Mouse (Mus musculus): Measurements from ENCODE around the gene Gm26661.

Gm26661 gene

DNA sequence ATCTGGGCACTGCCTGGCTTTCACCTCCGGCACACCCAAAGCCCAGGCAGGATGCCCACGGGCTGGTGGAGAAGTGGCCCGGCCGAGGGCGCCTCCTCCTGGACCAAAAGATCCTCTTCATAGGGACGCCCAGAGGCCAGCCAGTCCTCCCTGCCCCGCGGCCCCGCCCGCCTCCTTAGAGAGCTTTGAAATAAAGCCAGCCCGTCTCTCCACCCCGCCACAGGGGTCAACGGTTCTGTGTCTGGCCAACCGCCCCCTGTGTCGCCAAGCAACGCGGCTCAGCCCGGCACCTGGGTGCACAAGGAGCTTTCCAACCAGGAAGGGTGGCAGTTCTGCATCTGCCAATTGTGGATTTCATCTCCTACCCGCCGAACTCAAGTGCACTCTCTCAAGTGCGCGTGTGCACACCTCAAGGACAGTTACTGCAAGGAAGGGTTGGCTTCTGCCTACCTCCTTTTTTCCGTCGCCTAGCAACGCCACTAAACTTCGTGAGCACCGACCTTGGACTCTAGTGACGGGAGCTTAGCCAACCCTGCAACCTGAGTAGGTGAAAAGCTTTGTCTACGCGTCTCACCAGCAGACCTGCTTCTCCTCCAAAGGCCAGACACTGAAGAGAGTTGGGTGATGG, at the start of gene Gm26661:
TSS of gene Gm26661 (plus strand) at position 56 of the 628 bp plus-strand sequence.
- peak; percentile 75 for DNase-seq

DNA sequence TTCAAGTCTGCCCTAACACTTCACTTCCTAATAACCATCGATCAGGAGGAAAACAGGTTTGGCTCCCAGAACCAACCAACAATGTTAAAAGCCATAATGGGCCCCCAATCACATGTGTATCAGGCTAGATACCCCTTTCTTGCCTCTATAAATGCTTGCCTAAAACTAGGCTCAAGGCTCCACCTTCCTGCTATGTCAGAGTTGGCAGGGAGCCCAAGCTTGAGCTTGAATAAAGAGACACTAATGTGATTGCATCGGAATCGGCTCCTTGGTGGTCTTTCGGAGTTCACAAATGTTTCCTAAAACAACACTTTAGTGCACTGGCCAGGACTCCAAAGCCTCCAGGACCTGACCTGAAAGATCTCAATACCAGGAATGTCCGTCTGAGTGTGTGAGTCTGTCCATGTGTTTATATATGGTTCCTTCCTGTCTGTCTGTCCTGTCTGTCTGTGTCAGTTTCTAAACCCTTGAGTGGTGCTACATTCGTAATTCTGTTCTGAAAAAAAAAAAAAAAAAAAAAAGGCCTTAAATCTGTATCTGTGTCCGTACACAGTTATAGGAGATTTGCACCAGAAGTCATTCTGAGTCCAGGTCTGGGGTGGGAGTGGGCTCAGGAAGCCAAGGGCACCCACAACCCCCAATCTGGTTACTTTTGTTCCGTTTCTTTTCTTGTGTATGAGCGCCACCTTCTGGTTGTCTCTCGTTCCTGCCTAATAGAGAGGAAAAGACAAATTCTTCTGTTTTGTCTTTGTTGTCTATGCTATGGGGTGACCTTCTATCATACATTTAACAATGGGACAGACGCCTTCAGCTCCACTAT, 42.2 kb upstream of the Gm26661 start:
- DNase-seq: peak; percentile 82 to 87

DNA sequence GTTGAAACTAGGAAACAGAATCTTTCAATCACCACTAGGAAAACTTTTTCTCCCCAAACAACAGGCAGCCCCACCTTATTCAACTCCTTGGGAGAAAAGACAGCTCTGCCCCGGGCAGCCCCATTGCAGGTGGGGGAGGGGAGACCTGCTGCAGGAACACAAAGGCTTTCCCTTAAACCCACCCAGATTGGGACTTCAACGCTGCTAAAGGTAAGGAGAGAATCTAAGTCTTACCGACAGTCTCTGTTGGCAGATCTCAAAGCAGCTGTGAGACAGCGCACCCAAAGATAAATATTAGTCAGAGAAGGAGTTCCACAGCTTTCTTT, 41.7 kb upstream of the Gm26661 start:
- DNase-seq: peak; percentile 77 to 78

DNA sequence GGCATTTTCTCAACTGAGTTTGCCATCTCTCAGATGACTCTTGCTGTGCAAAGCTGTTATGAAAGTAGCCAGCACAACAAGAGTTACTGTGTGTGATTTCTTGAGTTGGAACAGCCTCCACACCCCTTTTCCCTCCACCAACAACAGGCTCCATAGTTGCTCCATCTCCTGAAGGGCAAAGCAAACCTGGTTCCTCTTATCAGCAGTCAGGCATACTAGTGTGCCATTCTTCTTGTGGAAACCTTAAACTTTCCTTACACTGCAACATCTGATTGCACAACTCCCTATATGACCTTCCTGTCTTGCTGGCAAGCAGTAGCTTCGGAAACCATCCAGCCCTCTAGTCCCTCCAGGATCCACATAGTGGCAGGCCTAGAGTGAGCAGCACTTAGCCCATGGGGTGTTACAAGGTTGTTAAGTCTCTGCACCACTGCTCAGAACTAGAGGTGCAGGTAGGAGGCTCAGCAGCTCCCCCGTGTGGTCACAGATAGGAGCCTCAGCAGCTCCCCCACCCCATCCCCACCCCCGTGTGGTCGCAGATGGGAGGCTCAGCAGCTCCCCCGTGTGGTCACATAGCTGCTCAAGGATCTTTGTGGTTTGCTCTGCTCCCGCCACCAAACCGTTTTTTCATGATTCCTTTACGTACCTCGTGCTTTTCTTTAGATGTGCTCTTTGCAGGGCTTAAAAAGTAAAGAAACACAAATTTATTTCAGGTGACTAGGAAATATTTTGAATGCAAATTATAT, 25.6 kb upstream of the Gm26661 start:
- DNase-seq: peak; percentile 91 to 93

DNA sequence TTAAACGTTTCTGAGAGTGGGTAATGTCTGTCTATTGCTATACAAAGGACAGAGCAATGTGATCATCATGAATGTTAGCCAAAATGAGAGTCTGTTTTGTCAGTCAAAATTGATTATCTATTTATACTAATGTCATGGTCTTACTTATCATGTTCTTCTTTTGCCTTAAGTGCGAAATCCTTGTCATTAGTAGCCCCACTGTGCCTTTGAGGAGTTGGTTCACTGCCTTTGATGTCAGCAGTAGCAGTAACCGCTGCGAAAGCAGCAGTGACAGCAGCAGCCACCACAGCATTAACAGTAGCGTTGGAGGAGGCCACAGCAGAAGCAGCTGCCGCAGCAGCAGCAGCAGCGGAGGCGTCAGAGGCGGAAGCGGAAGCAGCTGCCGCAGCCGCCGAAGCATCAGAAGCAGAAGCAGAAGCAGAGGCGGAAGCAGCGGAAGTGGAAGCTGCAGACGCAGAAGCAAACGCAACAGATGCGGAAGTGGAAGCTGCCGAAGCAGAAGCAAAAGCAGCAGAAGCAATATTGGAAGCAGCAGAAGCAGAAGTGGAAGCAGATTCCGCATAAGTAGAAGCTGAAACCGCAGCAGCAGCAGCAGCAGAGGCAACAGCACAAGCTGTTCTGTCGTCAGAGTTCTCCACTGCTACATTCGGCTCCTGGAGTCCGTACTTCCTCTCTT, 17.5 kb upstream of the Gm26661 start:
- DNase-seq: peak; percentile 13 to 31

DNA sequence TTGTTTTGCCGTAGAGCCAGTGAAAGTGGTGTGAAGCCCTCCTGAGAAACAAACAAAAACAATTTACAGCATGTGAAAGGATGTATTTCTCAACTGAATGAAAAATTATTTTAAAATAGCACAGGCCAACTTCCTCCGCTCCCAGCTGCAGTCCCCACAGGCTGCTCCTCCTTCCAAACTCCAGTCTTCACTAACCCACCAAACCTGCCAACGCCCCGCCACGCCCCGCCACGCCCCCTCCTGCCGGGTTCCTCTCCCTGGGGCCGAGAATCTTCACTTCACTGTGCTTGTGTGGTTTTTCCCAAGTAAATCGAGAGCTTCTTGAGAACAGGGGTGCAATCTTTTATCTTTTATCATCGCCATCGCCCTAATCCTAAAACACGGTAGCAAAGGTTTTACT, 5.3 kb upstream of the Gm26661 start:
- DNase-seq: no peak

DNA sequence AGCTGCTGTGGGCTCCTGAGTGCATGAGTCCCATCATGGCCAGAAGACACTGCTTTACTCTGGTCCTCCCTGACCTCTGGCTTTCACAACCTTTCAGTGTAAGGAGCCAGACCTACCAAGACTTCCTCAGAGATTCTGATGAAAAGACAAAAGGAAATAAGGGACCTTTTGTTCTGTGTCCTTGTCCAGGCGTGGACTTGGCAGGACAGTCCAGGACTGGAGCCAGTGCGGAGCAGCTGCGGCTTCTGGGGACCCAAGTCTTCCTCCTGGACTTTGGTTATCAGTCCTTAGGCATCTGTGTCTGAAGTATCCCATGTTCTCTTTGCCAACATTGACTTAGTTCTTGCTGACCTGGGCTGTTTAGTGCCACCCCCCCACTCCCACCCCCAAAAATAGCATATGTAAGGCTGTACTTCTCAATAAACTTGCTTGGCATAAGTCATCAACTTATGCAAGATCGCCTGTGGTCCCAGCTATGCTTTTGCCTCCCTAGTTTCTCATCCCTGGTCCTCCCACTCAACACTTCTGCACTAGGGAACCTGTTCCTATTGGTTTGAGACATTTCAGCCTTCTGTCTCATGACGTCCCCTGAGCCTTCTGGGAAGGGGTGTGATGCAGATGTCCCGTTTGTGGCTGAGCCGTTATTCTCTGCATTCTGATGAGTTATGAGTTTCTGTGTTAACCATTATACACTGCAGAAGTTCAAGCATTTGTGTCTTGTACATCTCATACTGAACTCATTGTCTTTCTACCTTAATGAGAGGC, 1.9 kb upstream of the Gm26661 start:
- DNase-seq: no peak

DNA sequence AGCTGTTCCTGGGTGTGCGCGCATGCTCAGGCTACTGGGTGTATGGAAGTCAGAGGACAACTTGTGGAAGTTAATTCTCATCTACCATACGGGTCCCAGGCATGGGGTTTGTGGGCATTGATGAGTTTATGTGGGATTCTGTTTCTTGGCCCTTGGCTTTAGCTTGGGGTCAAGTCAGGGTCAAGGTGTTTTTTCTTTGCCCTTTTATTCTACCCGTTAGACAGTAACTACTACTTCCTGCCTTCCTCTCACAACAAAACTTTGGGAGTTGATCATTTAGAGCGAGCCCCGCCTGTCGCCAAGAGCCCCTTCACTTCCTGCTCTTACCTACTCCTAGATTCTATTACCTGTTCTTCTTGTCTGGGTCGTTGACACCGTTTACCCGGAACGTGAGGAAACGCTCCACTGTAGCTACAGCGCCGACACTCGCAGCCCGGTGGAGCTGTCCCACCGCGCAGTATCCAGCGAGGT, 291 bp upstream of the Gm26661 start:
- no peak for DNase-seq

DNA sequence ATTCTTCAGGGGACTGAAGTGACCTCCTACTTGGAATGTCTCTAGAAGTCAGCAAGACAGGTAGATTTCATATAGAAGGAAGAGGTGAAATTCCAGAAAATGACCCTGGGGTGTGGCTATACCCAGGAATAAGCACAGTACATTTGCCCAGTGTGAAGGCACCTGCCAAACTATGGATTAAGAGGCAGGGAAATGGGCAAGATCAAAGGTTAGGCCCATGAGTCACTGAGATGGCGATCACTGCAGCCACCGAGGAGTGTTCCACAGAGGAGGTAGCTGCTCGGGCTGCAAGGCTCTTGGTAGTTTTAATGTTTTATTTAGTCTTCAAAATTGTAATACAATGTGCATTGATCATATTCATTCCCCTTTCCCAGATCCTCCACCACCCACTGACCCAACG, 4.6 kb downstream of the Gm26661 start:
- DNase-seq: no peak

DNA sequence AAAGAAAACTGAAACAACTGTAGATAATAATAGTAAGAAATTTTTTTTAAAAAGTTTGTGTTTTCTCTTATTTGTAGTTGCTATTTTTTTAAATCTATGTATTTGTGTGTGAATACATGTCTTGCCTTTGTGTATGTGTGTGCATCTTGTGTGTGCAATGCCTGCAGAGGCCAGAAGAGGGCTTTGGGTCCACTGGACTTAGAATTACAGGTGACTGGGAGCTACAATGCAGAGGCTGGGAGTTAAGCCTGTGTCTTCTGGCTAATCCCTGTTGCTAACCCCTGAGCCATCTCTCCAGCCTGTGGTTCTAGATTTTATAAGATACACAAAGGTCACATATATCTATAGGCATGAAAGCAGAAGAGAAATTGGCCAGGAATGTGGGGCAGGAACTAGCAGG, 9.2 kb downstream of the Gm26661 start:
- DNase-seq: no peak

DNA sequence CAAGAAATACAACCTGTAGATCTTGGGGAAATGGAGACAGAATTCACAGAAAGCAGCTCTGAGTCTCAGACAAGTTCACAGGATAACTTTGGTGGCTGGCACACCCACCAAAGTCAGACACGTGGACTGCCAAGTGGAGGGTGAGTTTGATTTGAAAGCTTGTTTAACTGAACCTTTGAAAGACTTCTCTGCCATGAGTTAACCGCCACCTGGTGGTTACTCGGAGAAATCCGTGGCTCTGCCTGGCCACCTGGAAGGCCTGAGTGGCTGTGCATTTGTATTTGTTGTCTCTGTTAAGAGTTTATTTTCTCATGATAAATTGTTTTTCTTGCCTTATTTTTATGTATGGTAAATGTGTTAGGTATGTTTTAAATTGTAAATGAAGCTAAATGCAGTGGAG, 10.4 kb downstream of the Gm26661 start:
- peak; percentile 73 to 78 for DNase-seq

DNA sequence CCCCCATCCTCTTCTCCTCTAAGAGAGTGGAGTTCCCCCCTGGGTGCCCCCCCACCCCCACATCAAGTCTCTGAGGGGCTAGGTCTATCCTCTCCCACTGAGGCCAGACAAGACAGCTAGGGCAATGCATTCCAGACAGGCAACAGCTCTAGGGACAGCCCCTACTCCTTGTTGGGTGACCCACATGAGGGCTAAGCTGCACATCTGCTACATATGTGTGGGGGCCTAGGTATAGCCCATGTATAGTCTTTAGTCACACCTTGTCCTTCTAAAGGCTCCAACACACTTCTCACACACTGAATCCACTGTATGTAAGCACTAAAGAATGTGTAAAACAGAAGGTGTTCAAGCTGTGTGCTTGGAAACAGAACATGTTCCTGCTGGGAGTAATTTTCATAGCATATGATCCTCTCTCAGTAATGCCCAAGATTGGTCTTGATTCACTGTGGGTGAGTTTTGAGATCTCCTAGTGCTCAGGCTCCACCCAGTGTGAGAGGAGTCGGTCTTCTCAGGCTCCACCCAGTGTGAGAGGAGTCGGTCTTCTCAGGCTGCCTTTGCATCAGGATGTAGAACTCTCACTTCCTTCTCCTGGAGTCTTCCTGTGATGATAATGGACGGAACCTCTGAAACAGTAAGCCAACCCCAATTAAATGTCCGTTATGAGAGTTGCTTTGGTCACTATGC, 12.6 kb downstream of the Gm26661 start:
- DNase-seq: peak; percentile 72 to 75

DNA sequence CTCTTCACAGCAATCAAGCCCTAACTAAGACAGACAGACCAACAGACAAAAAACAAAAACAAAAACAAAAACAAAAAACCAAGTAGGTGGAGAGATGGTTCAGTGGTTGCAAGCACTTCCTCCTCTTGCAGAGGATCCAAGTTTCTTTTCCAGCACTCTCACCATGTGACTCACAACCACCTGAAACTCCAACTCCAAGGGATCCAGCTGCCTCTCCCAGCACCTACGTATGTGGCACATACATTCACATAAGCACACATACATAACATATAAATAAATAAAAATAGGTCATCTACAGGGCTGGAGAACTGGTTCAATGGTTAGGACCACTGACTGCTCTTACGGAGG, 13.1 kb downstream of the Gm26661 start:
- DNase-seq: no peak

DNA sequence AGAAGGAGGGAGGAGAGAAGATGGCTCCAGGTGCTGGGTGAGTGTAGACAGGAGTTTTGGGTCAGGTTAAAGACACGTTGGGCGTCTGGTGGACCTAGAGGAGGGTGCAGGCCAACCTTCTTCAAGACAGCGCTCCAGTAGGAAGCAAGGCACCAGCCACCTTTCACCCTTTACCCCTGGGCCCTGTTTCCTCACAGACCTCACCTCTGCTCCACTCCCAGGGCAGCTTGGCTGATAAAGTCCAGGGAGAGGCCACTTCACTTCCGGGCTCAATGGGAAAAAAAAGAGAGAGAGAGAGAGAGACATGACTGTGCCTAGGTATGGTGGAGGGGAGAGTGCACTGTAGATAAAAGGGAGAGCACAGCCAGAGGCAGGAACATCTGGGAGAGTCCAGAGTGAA, 16.3 kb downstream of the Gm26661 start:
- DNase-seq: no peak

DNA sequence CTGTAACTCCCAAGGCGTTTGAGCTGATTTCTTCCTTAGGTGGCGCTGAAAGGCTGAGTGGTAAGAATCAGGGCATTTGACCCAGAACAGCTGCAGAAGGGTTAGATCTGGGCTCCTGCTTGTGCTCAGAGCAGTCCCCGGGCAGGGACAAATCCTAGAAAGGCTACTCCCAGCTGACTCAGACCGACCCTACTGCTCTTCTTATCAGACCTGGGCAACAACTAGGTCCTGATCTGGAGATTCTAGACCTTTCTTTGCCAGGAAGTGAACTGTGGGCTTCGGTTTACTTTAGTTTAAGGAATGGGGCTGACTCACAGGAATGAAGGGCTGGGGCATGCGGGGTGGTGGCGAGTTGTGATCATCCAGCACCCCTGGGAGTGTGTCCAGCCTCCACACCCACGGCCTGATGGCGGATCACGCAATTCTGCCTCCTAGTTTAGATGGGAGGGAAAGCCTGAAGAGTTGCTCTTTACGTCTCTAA, 17.2 kb downstream of the Gm26661 start:
- DNase-seq: no peak

DNA sequence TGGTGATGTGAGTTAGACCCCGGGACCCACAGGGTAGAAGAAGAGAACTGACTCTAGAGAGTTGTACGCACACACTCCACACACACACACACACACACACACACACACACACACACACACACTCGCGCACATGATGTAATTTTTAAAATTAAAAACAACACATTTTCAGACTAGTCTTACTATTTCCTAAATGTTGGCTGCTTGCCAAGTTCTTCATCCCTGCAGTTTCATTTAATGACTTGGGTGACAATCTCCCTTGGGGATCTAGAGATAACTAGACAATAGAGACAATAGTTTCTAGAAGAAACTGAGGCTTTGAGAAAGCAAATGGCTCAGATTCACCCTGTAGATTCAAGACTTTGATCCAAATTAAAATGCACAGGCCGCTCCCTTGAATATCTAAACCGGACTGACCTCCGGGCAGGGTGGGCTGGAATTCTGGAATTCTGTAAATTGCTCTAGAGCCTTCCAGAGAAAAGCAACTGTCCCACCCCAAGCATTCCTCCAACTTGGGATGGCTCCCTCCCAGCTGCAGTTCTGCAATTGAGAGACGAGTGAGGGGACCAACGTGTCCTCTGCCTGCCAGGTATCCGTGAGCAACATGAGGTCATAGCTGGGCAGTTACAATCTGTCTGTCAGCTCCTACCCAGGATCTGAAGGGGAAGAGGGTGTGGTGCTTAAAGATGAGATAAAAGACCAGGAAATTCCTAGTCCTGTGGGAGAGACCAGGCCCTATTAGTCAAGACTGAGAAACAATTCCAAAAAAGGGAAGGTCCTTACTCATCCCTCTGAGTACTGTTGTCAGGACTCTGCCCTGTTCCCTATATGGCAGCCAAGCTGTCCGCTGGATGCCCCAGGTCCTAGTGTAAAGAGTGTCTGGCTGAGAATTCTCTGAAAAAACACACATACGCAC, 17.9 kb downstream of the Gm26661 start:
- peak in 1 of 2 experiments; percentile 24 for DNase-seq

DNA sequence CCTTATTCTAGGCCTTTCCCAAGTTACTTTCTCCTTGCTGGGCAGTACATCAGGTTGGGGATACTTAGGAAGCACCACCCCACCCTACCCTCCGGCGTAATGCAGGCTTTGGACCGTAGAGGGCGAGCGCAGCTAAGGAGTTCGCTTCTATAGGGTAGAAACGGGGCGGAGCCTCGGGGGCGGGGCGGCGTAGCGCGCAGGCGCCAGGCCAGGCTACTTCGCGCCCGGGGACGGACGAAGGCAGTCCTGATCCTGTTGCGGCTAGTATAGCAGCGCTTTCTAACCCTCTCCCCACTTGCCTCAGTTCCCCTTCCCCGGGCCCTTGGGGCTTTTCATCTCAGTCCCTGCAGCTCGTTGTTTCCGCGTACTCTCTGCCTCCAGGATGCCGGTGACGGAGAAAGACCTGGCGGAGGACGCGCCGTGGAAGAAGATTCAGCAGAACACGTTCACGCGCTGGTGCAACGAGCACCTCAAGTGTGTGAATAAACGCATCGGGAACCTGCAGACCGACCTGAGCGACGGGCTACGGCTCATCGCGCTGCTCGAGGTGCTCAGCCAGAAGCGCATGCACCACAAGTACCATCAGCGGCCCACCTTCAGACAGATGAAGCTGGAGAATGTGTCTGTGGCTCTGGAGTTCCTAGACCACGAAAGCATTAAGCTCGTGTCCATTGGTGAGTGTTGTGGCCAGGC, 26.5 kb downstream of the Gm26661 start, which contains the start of gene Flnb:
TSS of gene Flnb (plus strand) at position 188 of the 693 bp plus-strand sequence.
- DNase-seq: peak; percentile 99

DNA sequence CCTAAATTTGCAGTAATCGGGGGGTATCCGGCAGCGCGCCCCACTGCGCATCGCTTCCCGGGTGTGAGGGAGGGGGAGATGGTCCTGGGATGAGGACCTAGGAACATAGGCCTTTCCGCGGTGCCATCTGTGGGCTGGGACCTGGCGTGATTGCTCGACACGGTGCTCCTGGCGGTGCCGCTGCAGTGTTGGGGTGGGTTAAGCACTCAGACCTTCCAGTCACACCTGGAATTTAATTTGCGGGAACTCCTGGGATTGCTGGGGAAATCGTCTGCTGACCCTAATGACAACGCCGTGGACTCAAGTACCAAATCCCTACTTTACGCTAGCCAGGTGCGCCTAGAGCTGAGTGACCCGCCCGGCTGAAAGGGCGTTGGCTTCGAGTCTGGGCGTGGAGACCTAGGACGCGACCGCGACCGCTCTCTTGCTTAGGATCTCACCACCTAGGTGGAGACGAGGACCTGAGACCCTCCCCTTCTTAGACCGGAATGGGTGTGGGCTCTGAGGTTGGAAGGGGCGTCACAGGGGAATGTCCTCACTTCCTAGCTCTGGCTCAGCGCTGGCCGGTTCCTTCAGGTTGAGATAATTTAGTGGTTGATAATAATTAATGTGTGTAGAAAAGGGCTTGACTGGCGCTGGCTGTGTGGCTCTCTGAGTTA, 27.2 kb downstream of the Gm26661 start:
- DNase-seq: peak; percentile 54 to 55

DNA sequence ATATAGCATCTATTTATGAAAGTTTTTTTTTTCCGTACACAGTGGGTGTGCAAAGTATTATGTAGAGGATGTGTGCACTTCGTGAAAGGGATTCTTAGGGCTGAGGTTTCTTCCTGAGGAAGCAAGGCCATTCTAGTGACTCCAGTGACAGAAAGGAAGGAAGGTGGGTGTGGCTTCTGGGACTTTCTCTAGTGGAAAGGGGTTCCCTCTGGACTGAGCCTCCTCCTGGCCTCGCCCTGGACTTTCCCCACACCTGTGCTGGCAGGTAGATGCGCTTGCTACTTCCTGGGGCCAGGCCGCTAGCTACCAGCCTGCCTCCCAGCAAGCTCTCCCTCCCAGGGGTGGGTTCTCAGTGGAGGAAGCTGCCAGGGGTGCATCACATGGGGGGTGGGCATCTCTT, 28.1 kb downstream of the Gm26661 start:
- peak in 1 of 2 experiments; percentile 15 for DNase-seq
